Mouse (Mus musculus) MEL (cell line): ENCODE data around the gene Il17rc. TPM values are rescaled to one million over a fixed set of nuclear protein-coding genes. Genes with fewer than 3 reads are reported as not detected.

ENCODE experiments used
- DNase-seq: peaks from one replicate; pipeline ENCODE4 v3.0.0; 2011; ENCODE audit warnings: low read depth, low spot score
- H3K27ac ChIP-seq: 2 replicates; pipeline ENCODE4 v1.5.1; 2012; ENCODE audit warnings: low read depth, mild to moderate bottlenecking, control low read depth, low read length, moderate library complexity; ENCODE audit not compliant: control insufficient read depth
- H3K27me3 ChIP-seq, 2 experiments: fragments of 150-350 bp in 1 of 2; sonication (generic) in 1 of 2; 2 replicates each; pipeline ENCODE4 v1.6.1; 2012; ENCODE audit warnings: low read length in 2 of 2, mild to moderate bottlenecking in 2 of 2, improper control_type of control experiment in 1 of 2, moderate library complexity in 1 of 2; ENCODE audit not compliant: insufficient read depth in 2 of 2, control insufficient read depth in 1 of 2
- H3K36me3 ChIP-seq, 2 experiments: 2 replicates each; pipeline ENCODE4 v1.6.1; 2012 to 2014; ENCODE audit warnings: low read length in 2 of 2, improper control_type of control experiment in 1 of 2, inconsistent platforms in 1 of 2, mild to moderate bottlenecking in 1 of 2; ENCODE audit not compliant: insufficient read depth in 2 of 2, control insufficient read depth in 1 of 2
- H3K4me1 ChIP-seq, 2 experiments: fragments of 150-350 bp in 1 of 2; sonication (generic) in 1 of 2; 2 replicates each; pipeline ENCODE4 v1.6.1; 2012; ENCODE audit warnings: low read length in 2 of 2, improper control_type of control experiment in 1 of 2, mild to moderate bottlenecking in 1 of 2; ENCODE audit not compliant: insufficient read depth in 2 of 2, control insufficient read depth in 1 of 2
- H3K4me3 ChIP-seq, 2 experiments: fragments of 150-350 bp in 1 of 2; sonication (generic) in 1 of 2; 2 replicates each; pipeline ENCODE4 v1.5.1; 2012; ENCODE audit warnings: low read depth in 2 of 2, low read length in 2 of 2, mild to moderate bottlenecking in 2 of 2, moderate library complexity in 2 of 2, control low read depth in 1 of 2, improper control_type of control experiment in 1 of 2; ENCODE audit not compliant: control insufficient read depth in 1 of 2, insufficient read depth in 1 of 2
- H3K79me2 ChIP-seq: 2 replicates; pipeline ENCODE4 v1.6.1; 2012; ENCODE audit warnings: mild to moderate bottlenecking, low read length, moderate library complexity; ENCODE audit not compliant: control insufficient read depth, poor library complexity, insufficient read depth
- H3K9ac ChIP-seq: 2 replicates; pipeline ENCODE4 v1.6.1; 2012; ENCODE audit warnings: low read depth, mild to moderate bottlenecking, control low read depth, low read length, moderate library complexity; ENCODE audit not compliant: control insufficient read depth, poor library complexity, severe bottlenecking
- H3K9me3 ChIP-seq: fragments of 150-350 bp; sonication (generic); replicated peaks from 2 replicates; pipeline ENCODE4 v1.6.1; 2012; ENCODE audit warnings: mild to moderate bottlenecking, low read length, improper control_type of control experiment, moderate library complexity; ENCODE audit not compliant: insufficient read depth
- BHLHE40 ChIP-seq: IDR thresholded peaks from 2 replicates; pipeline ENCODE4 v1.6.1; 2012; ENCODE audit warnings: low read depth, mild to moderate bottlenecking, inconsistent platforms, low read length, improper control_type of control experiment, borderline replicate concordance
- CHD1 ChIP-seq: IDR thresholded peaks from 2 replicates; pipeline ENCODE4 v1.6.1; 2012; ENCODE audit warnings: low read depth, mild to moderate bottlenecking, inconsistent platforms, low read length, improper control_type of control experiment
- CHD2 ChIP-seq: IDR thresholded peaks from 2 replicates; pipeline ENCODE4 v1.6.1; 2011; ENCODE audit warnings: low read length, improper control_type of control experiment
- CTCF ChIP-seq, 3 experiments: IDR thresholded peaks in 2 of 3; conservative IDR thresholded peaks in 1 of 3; 2 replicates each; pipeline ENCODE4 v1.5.1; 2011 to 2012; ENCODE audit warnings: low read length in 3 of 3, low read depth in 2 of 3, mild to moderate bottlenecking in 2 of 3, improper control_type of control experiment in 1 of 3, inconsistent platforms in 1 of 3, mixed read lengths in 1 of 3, moderate library complexity in 1 of 3; ENCODE audit not compliant: control insufficient read depth in 1 of 3, insufficient read depth in 1 of 3, poor library complexity in 1 of 3, severe bottlenecking in 1 of 3
- ELF1 ChIP-seq: IDR thresholded peaks from 2 replicates; pipeline ENCODE4 v1.6.1; 2014; ENCODE audit warnings: low read depth, mild to moderate bottlenecking, inconsistent platforms, low read length, improper control_type of control experiment, moderate library complexity
- ETS1 ChIP-seq: IDR thresholded peaks from 2 replicates; pipeline ENCODE4 v1.6.1; 2012; ENCODE audit warnings: low read depth, mild to moderate bottlenecking, inconsistent platforms, low read length, improper control_type of control experiment, moderate library complexity
- GATA1 ChIP-seq: IDR thresholded peaks from 2 replicates; pipeline ENCODE4 v1.6.1; 2011; ENCODE audit warnings: low read depth, low read length, improper control_type of control experiment
- HCFC1 ChIP-seq: IDR thresholded peaks from 2 replicates; pipeline ENCODE4 v1.6.1; 2012; ENCODE audit warnings: low read depth, mild to moderate bottlenecking, inconsistent platforms, low read length, improper control_type of control experiment, moderate library complexity
- JUND ChIP-seq: IDR thresholded peaks from 2 replicates; pipeline ENCODE4 v1.6.1; 2011; ENCODE audit warnings: low read depth, mild to moderate bottlenecking, improper control_type of control experiment, low read length
- KAT2A ChIP-seq: conservative IDR thresholded peaks from 2 replicates; pipeline ENCODE4 v1.6.1; 2012; ENCODE audit warnings: low read depth, low read length, improper control_type of control experiment, inconsistent platforms
- MAFK ChIP-seq: IDR thresholded peaks from 2 replicates; pipeline ENCODE4 v1.6.1; 2011; ENCODE audit warnings: low read depth, mild to moderate bottlenecking, low read length, improper control_type of control experiment, borderline replicate concordance
- MAX ChIP-seq: IDR thresholded peaks from 2 replicates; pipeline ENCODE4 v1.6.1; 2011; ENCODE audit warnings: low read length, improper control_type of control experiment
- MAZ ChIP-seq: IDR thresholded peaks from 2 replicates; pipeline ENCODE4 v1.6.1; 2012; ENCODE audit warnings: low read depth, mild to moderate bottlenecking, inconsistent platforms, low read length, improper control_type of control experiment
- MEF2A ChIP-seq: IDR thresholded peaks from 2 replicates; pipeline ENCODE4 v1.6.1; 2014; ENCODE audit warnings: low read depth, mild to moderate bottlenecking, inconsistent platforms, low read length, improper control_type of control experiment; ENCODE audit not compliant: poor library complexity, insufficient replicate concordance, severe bottlenecking; ENCODE audit errors: extremely low read depth
- MXI1 ChIP-seq: IDR thresholded peaks from 2 replicates; pipeline ENCODE4 v1.6.1; 2011; ENCODE audit warnings: mild to moderate bottlenecking, low read depth, low read length, improper control_type of control experiment
- MYB ChIP-seq: IDR thresholded peaks from 2 replicates; pipeline ENCODE4 v1.6.1; 2011; ENCODE audit warnings: mild to moderate bottlenecking, low read depth, low read length, improper control_type of control experiment
- MYC ChIP-seq: IDR thresholded peaks from 2 replicates; pipeline ENCODE4 v1.6.1; 2011; ENCODE audit warnings: low read depth, mild to moderate bottlenecking, low read length, improper control_type of control experiment, moderate library complexity
- NELFE ChIP-seq: IDR thresholded peaks from 2 replicates; pipeline ENCODE4 v1.6.1; 2011; ENCODE audit warnings: low read depth, low read length, improper control_type of control experiment
- NRF1 ChIP-seq: IDR thresholded peaks from 2 replicates; pipeline ENCODE4 v1.6.1; 2014; ENCODE audit warnings: low read depth, mild to moderate bottlenecking, inconsistent platforms, low read length, improper control_type of control experiment, moderate library complexity; ENCODE audit not compliant: poor library complexity, insufficient read depth, severe bottlenecking
- POLR2A ChIP-seq, 2 experiments: IDR thresholded peaks; 2 replicates each; pipeline ENCODE4 v1.6.1; 2011 to 2012; ENCODE audit warnings: low read length in 2 of 2, mild to moderate bottlenecking in 2 of 2, control low read depth in 1 of 2, improper control_type of control experiment in 1 of 2, low read depth in 1 of 2, moderate library complexity in 1 of 2; ENCODE audit not compliant: control insufficient read depth in 1 of 2, insufficient read depth in 1 of 2, poor library complexity in 1 of 2
- POLR2AphosphoS2 ChIP-seq: IDR thresholded peaks from 2 replicates; pipeline ENCODE4 v1.6.1; 2011; ENCODE audit warnings: low read length, improper control_type of control experiment
- RAD21 ChIP-seq: IDR thresholded peaks from 2 replicates; pipeline ENCODE4 v1.6.1; 2011; ENCODE audit warnings: mild to moderate bottlenecking, low read depth, low read length, improper control_type of control experiment
- RCOR1 ChIP-seq: IDR thresholded peaks from 2 replicates; pipeline ENCODE4 v1.6.1; 2012; ENCODE audit warnings: low read depth, mild to moderate bottlenecking, inconsistent platforms, low read length, improper control_type of control experiment
- SIN3A ChIP-seq: IDR thresholded peaks from 2 replicates; pipeline ENCODE4 v1.6.1; 2012; ENCODE audit warnings: low read length, improper control_type of control experiment, inconsistent platforms
- SMC3 ChIP-seq: IDR thresholded peaks from 2 replicates; pipeline ENCODE4 v1.6.1; 2011; ENCODE audit warnings: low read depth, low read length, improper control_type of control experiment
- TAL1 ChIP-seq: IDR thresholded peaks from 2 replicates; pipeline ENCODE4 v1.6.1; 2012; ENCODE audit warnings: mild to moderate bottlenecking, inconsistent platforms, low read length, moderate library complexity, mixed read lengths
- TBP ChIP-seq: IDR thresholded peaks from 2 replicates; pipeline ENCODE4 v1.8.0; 2011; ENCODE audit warnings: low read depth, low read length, improper control_type of control experiment
- TCF12 ChIP-seq: IDR thresholded peaks from 2 replicates; pipeline ENCODE4 v1.6.1; 2014; ENCODE audit warnings: low read depth, mild to moderate bottlenecking, inconsistent platforms, low read length, improper control_type of control experiment, moderate library complexity
- UBTF ChIP-seq: IDR thresholded peaks from 2 replicates; pipeline ENCODE4 v1.6.1; 2012; ENCODE audit warnings: low read depth, mild to moderate bottlenecking, inconsistent platforms, low read length, improper control_type of control experiment, moderate library complexity, borderline replicate concordance; ENCODE audit not compliant: insufficient read depth
- USF1 ChIP-seq: IDR thresholded peaks from 2 replicates; pipeline ENCODE4 v1.6.1; 2014; ENCODE audit warnings: low read depth, mild to moderate bottlenecking, inconsistent platforms, low read length, improper control_type of control experiment, moderate library complexity
- USF2 ChIP-seq, 2 experiments: IDR thresholded peaks; 2 replicates each; pipeline ENCODE4 v1.6.1; 2011 to 2012; ENCODE audit warnings: improper control_type of control experiment in 2 of 2, low read length in 2 of 2, borderline replicate concordance in 1 of 2, inconsistent platforms in 1 of 2, low read depth in 1 of 2, mild to moderate bottlenecking in 1 of 2; ENCODE audit not compliant: insufficient read depth in 1 of 2
- ZC3H11A ChIP-seq: IDR thresholded peaks from 2 replicates; pipeline ENCODE4 v1.6.1; 2012; ENCODE audit warnings: low read depth, mild to moderate bottlenecking, inconsistent platforms, low read length, improper control_type of control experiment
- ZKSCAN1 ChIP-seq: IDR thresholded peaks from 2 replicates; pipeline ENCODE4 v1.6.1; 2012; ENCODE audit warnings: low read depth, mild to moderate bottlenecking, inconsistent platforms, low read length, improper control_type of control experiment, moderate library complexity
- polyA plus RNA-seq, 2 experiments: library from polyadenylated mRNA; stranded (reverse) in 1 of 2; unstranded in 1 of 2; fragments of >175 nt in 1 of 2; fragments of >200 nt in 1 of 2; gene quantifications; 2 replicates each; pipeline versions ENCODE4 v1.2.1 to v1.2.4; 2012; ENCODE audit warnings: low replicate concordance in 2 of 2, low read depth in 1 of 2; ENCODE audit not compliant: insufficient read length in 2 of 2, insufficient read depth in 1 of 2, missing spikeins in 1 of 2
- total RNA-seq: library from RNA; depleted of rRNA; stranded (reverse); fragments of 300-350 nt; gene quantifications from 2 replicates; pipeline ENCODE4 v1.2.3, GENCODE M21; 2012

Gene Il17rc
- total and polyA plus RNA-seq, 3 experiments, result 1.2 to 1.8 TPM; not detected in 1

GRCm38 (mm10) chr6:113442442-113443090 is 28.7 kb upstream of the Il17rc start, which contains the start of gene Jagn1 (continued):
- peak; percentile 93 for TF ChIP-seq ELF1
- TF ChIP-seq USF1, result no peak
- peak; percentile 83 to 94 for TF ChIP-seq POLR2A (IDR thresholded peaks at IDR 0.05; ENCODE audit: control insufficient read depth in 1 of 2, insufficient read depth in 1 of 2, low read depth in 1 of 2, low read length in 2 of 2, poor library complexity in 1 of 2)
- TF ChIP-seq MEF2A, result no peak
- TF ChIP-seq TCF12, result peak; percentile 75
- TF ChIP-seq MYC, result peak; percentile 97
- TF ChIP-seq USF2 (IDR thresholded peaks at IDR 0.05; ENCODE audit: borderline replicate concordance in 1 of 2, insufficient read depth in 1 of 2, low read depth in 1 of 2, low read length in 2 of 2), result no peak
- TF ChIP-seq ZKSCAN1, result no peak
- no peak for TF ChIP-seq RCOR1
- no peak for TF ChIP-seq ZC3H11A
- no peak for TF ChIP-seq TAL1
- TF ChIP-seq HCFC1, result peak; percentile 92
- peak; percentile 94 for TF ChIP-seq TBP
- no peak for TF ChIP-seq GATA1
- TF ChIP-seq NELFE, result peak; percentile 90
- TF ChIP-seq MAX, result peak; percentile 80
- peak; percentile 96 for TF ChIP-seq SIN3A
- TF ChIP-seq SMC3, result no peak
- no peak for TF ChIP-seq MYB
- TF ChIP-seq MAZ, result no peak

GRCm38 (mm10) chr6:113443091-113443490 is 28.1 kb upstream of the Il17rc start:
- Histone ChIP-seq H3K9ac (peak overlapping the region; percentile 94), H3K79me2 (peaks cover 18% of the 10 kb centered on the region), H3K4me3 (peak overlapping the region; percentile 85 to 89), H3K4me1 (peaks cover 4 to 16% of the 10 kb centered on the region in 2 experiments), H3K9me3 (no peaks in the 10 kb centered on the region), H3K36me3 (peaks cover 12 to 13% of the 10 kb centered on the region in 2 experiments), H3K27me3 (no peaks in the 10 kb centered on the region), H3K27ac (peak overlapping the region; percentile 55; the same call in 1 of the 2 replicates)
- DNase-seq, result peak; percentile 63
- no peak for TF ChIP-seq CHD2
- TF ChIP-seq USF2 (IDR thresholded peaks at IDR 0.05; ENCODE audit: borderline replicate concordance in 1 of 2, insufficient read depth in 1 of 2, low read depth in 1 of 2, low read length in 2 of 2), result no peak
- 0 out of 2 replicates have a peak, but pooled peaks have one; percentile 21 for TF ChIP-seq JUND
- no peak; the same call in none of the 2 replicates for TF ChIP-seq RAD21
- no peak for TF ChIP-seq TCF12
- no peak for TF ChIP-seq ELF1
- no peak for TF ChIP-seq ETS1
- no peak for TF ChIP-seq MAFK
- no peak for TF ChIP-seq SIN3A
- TF ChIP-seq MXI1, result no peak
- peak; percentile 28 to 55 (median 51); a peak in 5 of 6 replicates for TF ChIP-seq CTCF (IDR thresholded peaks at IDR 0.05 in 2 of 3, conservative IDR thresholded peaks at IDR 0.05 in 1 of 3; ENCODE audit: control insufficient read depth in 1 of 3, insufficient read depth in 1 of 3, low read depth in 2 of 3, low read length in 3 of 3, poor library complexity in 1 of 3, severe bottlenecking in 1 of 3)
- TF ChIP-seq CHD1, result peak; percentile 52; the same call in 1 of the 2 replicates
- TF ChIP-seq BHLHE40, result peak; percentile 90
- peak; percentile 20; the same call in 1 of the 2 replicates for TF ChIP-seq SMC3
- TF ChIP-seq POLR2AphosphoS2, result no peak
- TF ChIP-seq UBTF, result no peak
- TF ChIP-seq USF1, result peak; percentile 21; the same call in 1 of the 2 replicates
- no peak for TF ChIP-seq NRF1
- no peak for TF ChIP-seq NELFE
- peak; percentile 55; the same call in 1 of the 2 replicates for TF ChIP-seq MAX
- TF ChIP-seq KAT2A, result no peak
